8 mouse cellular contexts compared by ENCODE assay signal in genomic region chr14:21686376-21687279, GRCm38 (mm10). TPM values are rescaled to one million over a fixed set of nuclear protein-coding genes. Genes with fewer than 3 reads are reported as not detected.
DNase-seq lines count a peak whose midpoint lies in the region; ATAC-seq lines count a peak whose summit lies in the region.

No protein-coding gene starts in this region.

- H3K4me3 ChIP-seq in forebrain, embryonic 16.5 days (replicated peaks; ENCODE audit: low read length) = peak overlapping the region; percentile 32
- peak overlapping the region; percentile 29 for H3K4me3 ChIP-seq in liver, embryonic 16.5 days (ENCODE audit: low read depth, low read length)

- no peaks in the 10 kb centered on the region; the same call in 1 of the 2 replicates for H3K27me3 ChIP-seq in forebrain, embryonic 16.5 days (replicated peaks; ENCODE audit: control insufficient read depth, insufficient read depth, low read length)
- H3K27me3 ChIP-seq in liver, embryonic 16.5 days (ENCODE audit: control insufficient read depth, insufficient read depth, low read depth, low read length) = peaks cover 19% of the 10 kb centered on the region

- 12% methylated on average over 48 of the region's 49 CpGs for WGBS in forebrain, embryonic 16.5 days
- 11% methylated on average over 47 of the region's 49 CpGs for WGBS in liver, embryonic 16.5 days (ENCODE audit: insufficient replicate concordance)

- no peaks in the 10 kb centered on the region for H3K36me3 ChIP-seq in forebrain, embryonic 16.5 days (ENCODE audit: control insufficient read depth, insufficient read depth)
- no peaks in the 10 kb centered on the region for H3K36me3 ChIP-seq in liver, embryonic 16.5 days (ENCODE audit: control insufficient read depth, insufficient read depth)

- no peaks in the 10 kb centered on the region for H3K9me3 ChIP-seq in forebrain, embryonic 16.5 days (ENCODE audit: control insufficient read depth, low read length)
- H3K9me3 ChIP-seq in liver, embryonic 16.5 days (replicated peaks; ENCODE audit: control insufficient read depth, low read length) = no peaks in the 10 kb centered on the region

- H3K27ac ChIP-seq in forebrain, embryonic 16.5 days (ENCODE audit: low read length) = no peak overlapping the region
- H3K27ac ChIP-seq in liver, embryonic 16.5 days (ENCODE audit: low read length) = no peak overlapping the region

- H3K9ac ChIP-seq in forebrain, embryonic 16.5 days (replicated peaks; ENCODE audit: low read depth, low read length) = no peak overlapping the region; the same call in 1 of the 2 replicates
- H3K9ac ChIP-seq in liver, embryonic 16.5 days (ENCODE audit: low read depth, low read length) = no peak overlapping the region

- ATAC-seq in forebrain, embryonic 16.5 days = 0 out of 2 replicates have a peak, but pooled peaks have one; percentile 13
- no peak for ATAC-seq in liver, embryonic 16.5 days (ENCODE audit: low read depth)
- ATAC-seq in monocyte, adult 5-6 weeks (replicated peaks; ENCODE audit: insufficient number of reproducible peaks, low FRiP score, low TSS enrichment, poor library complexity, severe bottlenecking) = no peak

- H3K4me1 ChIP-seq in forebrain, embryonic 16.5 days (replicated peaks; ENCODE audit: control insufficient read depth, insufficient read depth, low read length) = peaks cover 16% of the 10 kb centered on the region
- H3K4me1 ChIP-seq in liver, embryonic 16.5 days (ENCODE audit: control insufficient read depth, low read depth, low read length) = no peaks in the 10 kb centered on the region; the same call in 1 of the 2 replicates

- peak; percentile 54 to 67 for DNase-seq in kidney, postnatal 4 days
- no peak for DNase-seq in kidney, adult 18-20 months
- peak; percentile 66 for DNase-seq in testis, postnatal 10 days (ENCODE audit: low spot score)
- DNase-seq in gastrocnemius, adult 8-10 months (ENCODE audit: low spot score in 2 of 2) = no peak
- DNase-seq in layer of hippocampus, adult 11-12 months (ENCODE audit: low spot score) = no peak

- H3K4me2 ChIP-seq in forebrain, embryonic 16.5 days (ENCODE audit: low read length) = peak overlapping the region; percentile 52
- peak overlapping the region; percentile 49 for H3K4me2 ChIP-seq in liver, embryonic 16.5 days (ENCODE audit: low read depth, low read length)

RNA-seq across cellular contexts. Expression of gene Dupd1, which starts 27.7 kb away (rescaled TPM):
- 0.24 and 0.29 TPM in 2 replicates for polyA plus RNA-seq in forebrain, embryonic 16.5 days (2015; fragmentation: Nextera tagmentation; extraction: Ambion mirVana)
- polyA plus RNA-seq in liver, embryonic 16.5 days (2015; fragmentation: Nextera tagmentation; extraction: Ambion mirVana) = 0.18 and 0.27 TPM in 2 replicates
- total RNA-seq in monocyte, adult 5-6 weeks (2017) = 0.58 TPM in 1 of 3 replicates, not detected in the others
- total RNA-seq in gastrocnemius, adult 8-10 months (2022) = 10 to 100 TPM; 23.7 to 47.1 (median 35.0) TPM

Comparison
In these comparisons a context has a peak if more than half of its experiments do, and no peak if none do; other contexts are left out.
1. DNase-seq: peak in kidney, postnatal 4 days (2 of 2) and testis, postnatal 10 days (single experiment); none in kidney, adult 18-20 months (single experiment), gastrocnemius, adult 8-10 months (0 of 2) and layer of hippocampus, adult 11-12 months (single experiment).
2. RNA of gene Dupd1, which starts 27.7 kb away (total RNA-seq): 23.7 to 47.1 TPM in gastrocnemius, adult 8-10 months; 0.58 TPM in monocyte, adult 5-6 weeks; every median in the first group is over 10 times any median in the second.